Mouse (Mus musculus) G1E-ER4 (cell line): ENCODE data around the gene Gm10428. TPM values are rescaled to one million over a fixed set of nuclear protein-coding genes. Genes with fewer than 3 reads are reported as not detected.

ENCODE experiments used
- GATA1 ChIP-seq: IDR thresholded peaks from one replicate; pipeline ENCODE4 v1.8.0; 2012; ENCODE audit warnings: low read length, inconsistent platforms
- polyA plus RNA-seq: library from polyadenylated mRNA; stranded (reverse); fragments of >175 nt; gene quantifications from 2 replicates; pipeline ENCODE4 v1.2.3, GENCODE M21; 2012

Gene Gm10428
- polyA plus RNA-seq, 1 experiment: not detected

DNA sequence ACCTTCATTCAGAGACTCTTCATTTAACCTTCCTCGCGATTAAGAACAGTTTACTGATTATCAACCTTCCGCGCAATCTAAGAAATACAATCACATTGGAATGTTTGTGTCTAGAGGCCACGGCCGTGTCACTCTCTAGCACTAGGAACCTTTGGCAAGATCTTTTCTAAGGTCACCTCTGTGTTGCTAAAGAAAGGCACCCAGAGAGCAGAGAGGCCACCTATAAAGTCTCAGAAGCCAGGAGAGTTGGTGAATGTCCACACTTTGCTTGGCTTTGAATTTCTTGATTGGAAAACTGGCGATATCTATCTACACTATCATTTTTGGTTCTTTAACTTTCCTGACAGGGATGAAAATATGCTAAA is 4.2 kb downstream of the Gm10428 start:
- TF ChIP-seq GATA1: no peak

DNA sequence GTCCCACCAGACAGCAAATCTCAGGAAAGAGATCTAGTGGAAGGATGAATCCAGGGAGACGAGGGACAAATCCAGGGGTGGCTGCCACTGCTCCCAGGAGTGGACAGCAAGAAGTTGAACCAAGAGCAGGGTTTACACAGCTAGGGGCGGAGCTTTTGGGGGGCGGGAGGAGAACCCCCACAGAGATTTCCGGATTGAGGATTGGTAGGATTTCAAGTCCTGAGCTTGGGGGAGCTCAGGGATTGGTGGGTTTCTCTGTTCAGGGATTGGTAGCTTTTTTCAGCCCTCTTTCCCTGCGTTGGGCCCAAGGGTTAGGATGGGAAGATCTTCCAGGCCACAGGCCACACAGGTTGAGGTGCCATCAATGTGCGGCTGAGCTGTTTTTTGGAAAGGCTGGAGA is 5.0 kb downstream of the Gm10428 start:
- no peak for TF ChIP-seq GATA1

- TF ChIP-seq GATA1: no peak
Measured at GRCm38 (mm10) chr11:62758491-62758890, 5.6 kb downstream of the Gm10428 start.

DNA sequence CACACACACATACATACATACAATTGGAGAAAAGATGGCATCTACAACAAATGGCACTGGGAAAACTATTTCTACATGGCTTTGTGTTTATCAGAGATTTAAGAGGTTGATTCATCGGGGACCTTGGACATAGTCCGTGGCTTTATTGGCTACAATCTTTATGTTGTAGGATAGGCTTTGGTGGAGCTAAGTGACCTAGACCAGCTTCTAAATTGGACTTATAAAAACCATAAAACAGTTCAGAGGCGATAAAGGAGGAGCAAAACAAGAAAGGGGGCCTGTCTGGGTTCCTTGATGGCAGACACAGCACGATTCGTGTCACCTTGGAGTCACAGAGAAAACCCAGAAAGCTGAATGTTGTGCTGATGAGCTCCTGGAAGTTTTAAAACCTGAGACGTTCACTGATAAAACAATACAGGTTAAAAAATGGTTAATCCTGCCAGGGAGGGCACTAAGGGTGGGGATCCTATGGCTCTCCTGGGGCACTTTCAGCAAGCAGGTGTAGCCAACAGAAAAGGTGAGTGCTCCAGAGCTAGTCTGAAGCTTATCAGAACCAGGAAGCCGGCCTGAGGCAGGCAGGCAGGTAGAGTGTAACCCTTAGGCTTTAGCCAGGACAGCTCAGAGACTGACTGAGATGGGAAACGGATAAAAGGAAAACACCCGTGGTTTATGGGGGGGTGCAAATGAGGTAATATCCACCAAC is 8.0 kb downstream of the Gm10428 start:
- TF ChIP-seq GATA1: no peak

DNA sequence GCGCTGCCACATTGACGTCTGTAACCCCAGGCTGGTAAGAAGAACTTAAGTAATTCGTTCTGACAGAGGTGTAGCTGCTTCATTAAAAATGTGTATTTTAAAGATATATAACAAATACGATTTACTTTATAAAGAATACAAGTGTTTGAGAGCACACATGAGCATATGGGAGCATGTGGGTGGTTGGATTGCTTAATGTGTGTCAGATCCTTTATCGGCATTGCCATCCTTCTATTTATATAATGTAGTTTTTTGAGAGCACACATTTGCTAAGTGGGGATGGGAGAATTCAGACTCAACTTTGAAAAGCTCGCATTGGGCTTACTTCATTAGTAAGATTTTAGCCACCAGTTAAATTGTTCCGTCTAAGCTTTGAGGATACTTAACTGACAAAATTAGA is 23.6 kb downstream of the Gm10428 start:
- no peak for TF ChIP-seq GATA1

DNA sequence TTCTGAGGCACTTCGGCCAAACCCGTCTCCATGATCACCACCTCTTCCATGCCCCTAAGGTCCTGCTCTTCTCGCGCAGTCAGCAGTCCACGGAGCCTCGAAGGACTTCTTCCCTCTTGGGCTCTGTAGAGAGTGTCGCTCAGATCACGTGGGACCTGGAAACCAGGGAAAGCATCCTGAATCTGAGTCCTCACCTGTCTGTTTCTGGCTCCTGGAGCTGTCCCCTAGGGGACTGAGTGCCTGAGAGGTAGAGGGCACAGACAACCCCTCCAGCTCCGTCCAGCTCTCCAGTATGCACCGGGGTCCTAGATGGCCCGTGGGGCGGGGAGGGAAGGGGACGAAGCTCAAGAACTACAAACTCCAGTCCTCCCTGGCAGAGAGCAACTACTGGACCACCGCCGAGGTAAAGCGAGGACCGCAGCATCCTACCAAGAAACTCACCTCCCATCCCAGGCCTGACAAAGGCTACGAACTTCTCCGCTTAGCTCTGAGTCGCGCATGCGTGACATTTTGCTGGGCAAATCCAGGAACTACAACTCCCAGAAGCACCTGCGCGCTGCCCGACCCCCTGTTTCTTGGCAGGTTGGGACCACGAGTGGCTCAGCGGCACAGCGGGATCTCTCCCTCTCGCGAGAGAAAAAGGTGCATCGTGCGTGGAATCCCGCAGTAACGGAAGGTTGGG is 36.2 kb downstream of the Gm10428 start, which contains the start of gene Zfp286:
Gene Zfp286, minus strand, starts transcription at position 528 of the 682 bp plus-strand sequence.
- TF ChIP-seq GATA1: no peak

- TF ChIP-seq GATA1: no peak
Measured at GRCm38 (mm10) chr11:62789617-62789936, 36.7 kb downstream of the Gm10428 start.

Other genes starting within 250 kb of the Gm10428 start
- 178 and 209 TPM in 2 replicates for gene Cenpv, start 213.8 kb upstream of the Gm10428 start, polyA plus RNA-seq
- gene Ubb, start 201.9 kb upstream of the Gm10428 start, polyA plus RNA-seq: 1,001 and 2,468 TPM in 2 replicates
- gene Trpv2, start 178.6 kb upstream of the Gm10428 start, polyA plus RNA-seq: 1.8 and 3.8 TPM in 2 replicates
- not detected in 2 replicates for gene Lrrc75a, start 104.6 kb upstream of the Gm10428 start, polyA plus RNA-seq
- 0.66 and 0.85 TPM in 2 replicates for gene Mmgt2, start 104.4 kb upstream of the Gm10428 start, polyA plus RNA-seq
- not detected in 2 replicates for gene Zfp287, start 21.2 kb upstream of the Gm10428 start, polyA plus RNA-seq
- not detected in 2 replicates for gene Zfp286, start 36.4 kb downstream of the Gm10428 start, polyA plus RNA-seq
- not detected in 2 replicates for gene Trim16, start 67.1 kb downstream of the Gm10428 start, polyA plus RNA-seq
- gene Fbxw10, start 94.0 kb downstream of the Gm10428 start, polyA plus RNA-seq: not detected in 2 replicates
- 2.4 and 2.7 TPM in 2 replicates for gene Tvp23b, start 126.4 kb downstream of the Gm10428 start, polyA plus RNA-seq
- gene Cdrt4, start 198.1 kb downstream of the Gm10428 start, polyA plus RNA-seq: not detected in 2 replicates